Mouse (Mus musculus) B cell, adult 62 days (primary cell): ENCODE data around the gene Thbs1. TPM values are rescaled to one million over a fixed set of nuclear protein-coding genes. Genes with fewer than 3 reads are reported as not detected.

Source experiments
- total RNA-seq: library from RNA; stranded (reverse); gene quantifications from 4 replicates; pipeline ENCODE4 v1.2.4, GENCODE M21; 2023

The Thbs1 gene
- total RNA-seq: 0.49 to 1.4 TPM (median 1.1 TPM) in 4 replicates

DNA sequence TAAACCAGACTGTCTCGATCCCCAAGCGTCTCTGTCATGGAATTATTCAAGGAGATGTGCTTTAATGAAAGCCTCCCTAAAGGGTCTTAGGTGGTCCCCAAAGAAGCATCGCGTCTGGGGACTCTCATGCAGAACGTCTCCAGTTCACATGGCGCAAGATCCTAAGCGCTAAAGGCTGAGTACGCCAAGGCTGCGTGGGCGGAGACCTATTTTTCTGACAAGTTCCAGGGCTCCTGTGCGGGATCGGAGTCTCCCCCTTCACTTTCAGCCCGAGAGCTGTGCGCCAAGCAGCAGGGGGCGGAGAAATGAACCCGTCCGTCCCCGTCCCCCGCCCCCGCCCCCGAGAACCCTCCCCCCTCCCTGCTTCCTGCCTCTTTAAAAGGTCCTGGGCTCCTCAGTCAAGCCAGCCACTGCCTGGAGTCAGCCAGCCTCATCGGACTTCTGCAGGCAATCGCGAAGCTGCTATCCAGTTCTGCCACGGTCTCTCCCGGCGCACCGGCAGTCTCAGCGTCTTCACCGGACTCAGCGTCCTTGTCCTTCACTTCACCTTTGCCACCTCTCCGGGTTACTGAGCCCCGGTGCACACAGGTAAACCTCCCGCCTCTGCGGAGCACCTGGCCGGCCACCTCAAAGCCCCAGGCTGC lies at the start of gene Thbs1:
Gene Thbs1, plus strand, starts transcription at position 389 of the 644 bp plus-strand sequence.

Other genes with a start within 250 kb of the Thbs1 start
- gene Fsip1, start 145.1 kb downstream of the Thbs1 start, total RNA-seq: 2.2 to 3.8 TPM (median 3.0 TPM) in 4 replicates